8 mouse cellular contexts compared by ENCODE assay signal in genomic region chr5:146794853-146795252, GRCm38 (mm10). TPM values are rescaled to one million over a fixed set of nuclear protein-coding genes. Genes with fewer than 3 reads are reported as not detected.
DNase-seq lines count a peak whose midpoint lies in the region; ATAC-seq and TF ChIP-seq lines count a peak whose summit lies in the region.

Gene Usp12 (minus strand): TSS chr5:146795006.

- no peaks in the 10 kb centered on the region for H3K36me3 ChIP-seq in embryonic facial prominence, embryonic 13.5 days
- no peaks in the 10 kb centered on the region for H3K36me3 ChIP-seq in heart, adult 2 months (ENCODE audit: control insufficient read depth, insufficient read depth, low read length)
- H3K36me3 ChIP-seq in limb, embryonic 13.5 days, result no peaks in the 10 kb centered on the region
- H3K36me3 ChIP-seq in midbrain, embryonic 16.5 days (ENCODE audit: control insufficient read depth, insufficient read depth, low read length), result no peaks in the 10 kb centered on the region

- peak within 1 kb of the TSS; percentile 97 for H3K4me3 ChIP-seq in embryonic facial prominence, embryonic 13.5 days
- peak within 1 kb of the TSS; percentile 66 for H3K4me3 ChIP-seq in heart, adult 2 months
- peak within 1 kb of the TSS; percentile 94 for H3K4me3 ChIP-seq in limb, embryonic 13.5 days
- peak within 1 kb of the TSS; percentile 99 for H3K4me3 ChIP-seq in midbrain, embryonic 16.5 days (ENCODE audit: low read depth, low read length)

- peaks cover 6% of the 10 kb centered on the region for H3K79me2 ChIP-seq in heart, adult 2 months (replicated peaks; ENCODE audit: control insufficient read depth, insufficient read depth, low read length)

- peak; percentile 96 for DNase-seq in 3134 (ENCODE audit: extremely low read depth, insufficient read length, low spot score)
- DNase-seq in adrenal gland, postnatal 36 days, result peak; percentile 99
- peak; percentile 99 to 100 for DNase-seq in heart, adult 2 months
- DNase-seq in kidney, adult 8-10 months, result peak; percentile 96 to 98
- peak; percentile 98 for DNase-seq in spleen, postnatal 10 days (ENCODE audit: low spot score in 2 of 2)

- H3K27ac ChIP-seq in embryonic facial prominence, embryonic 13.5 days, result peak within 1 kb of the TSS; percentile 90
- H3K27ac ChIP-seq in heart, adult 2 months, result peak within 1 kb of the TSS; percentile 82
- H3K27ac ChIP-seq in limb, embryonic 13.5 days, result peak within 1 kb of the TSS; percentile 88
- H3K27ac ChIP-seq in midbrain, embryonic 16.5 days (ENCODE audit: low read length), result peak within 1 kb of the TSS; percentile 86

- intact Hi-C loops in heart, adult 2 months (cut with DNase I), result loop anchor here (2.0 to 5.0 kb wide), 3 partner anchors 24 to 63 kb away; partner anchors contain the start of gene Rpl21

- 2% methylated on average over 19 of the region's 51 CpGs for WGBS in embryonic facial prominence, embryonic 13.5 days
- under 1% methylated on average over 36 of the region's 51 CpGs for WGBS in heart, adult 2 months
- WGBS in limb, embryonic 13.5 days, result under 1% methylated on average over 32 of the region's 51 CpGs
- WGBS in midbrain, embryonic 16.5 days, result under 1% methylated on average over 39 of the region's 51 CpGs

- TF ChIP-seq CTCF in heart, adult 2 months (IDR thresholded peaks at IDR 0.05), result no peak

- ATAC-seq in embryonic facial prominence, embryonic 13.5 days (ENCODE audit: insufficient number of reproducible peaks, insufficient read depth, low FRiP score, low TSS enrichment, low read depth), result peak; percentile 95
- ATAC-seq in limb, embryonic 13.5 days (ENCODE audit: low FRiP score, low read depth), result peak; percentile 95
- ATAC-seq in midbrain, embryonic 16.5 days, result peak; percentile 95

- no peaks in the 10 kb centered on the region for H3K9me3 ChIP-seq in embryonic facial prominence, embryonic 13.5 days
- no peaks in the 10 kb centered on the region for H3K9me3 ChIP-seq in limb, embryonic 13.5 days
- H3K9me3 ChIP-seq in midbrain, embryonic 16.5 days (replicated peaks; ENCODE audit: control insufficient read depth, low read length, poor library complexity, severe bottlenecking), result no peaks in the 10 kb centered on the region

- peak within 1 kb of the TSS; percentile 95 for H3K9ac ChIP-seq in embryonic facial prominence, embryonic 13.5 days
- H3K9ac ChIP-seq in heart, adult 2 months (ENCODE audit: low read depth, low read length), result peak within 1 kb of the TSS; percentile 86
- peak within 1 kb of the TSS; percentile 95 for H3K9ac ChIP-seq in limb, embryonic 13.5 days
- H3K9ac ChIP-seq in midbrain, embryonic 16.5 days (ENCODE audit: low read depth, low read length), result peak within 1 kb of the TSS; percentile 95

- no peaks in the 10 kb centered on the region for H3K27me3 ChIP-seq in embryonic facial prominence, embryonic 13.5 days
- H3K27me3 ChIP-seq in heart, adult 2 months (ENCODE audit: control insufficient read depth, insufficient read depth, low read length), result no peaks in the 10 kb centered on the region
- no peaks in the 10 kb centered on the region for H3K27me3 ChIP-seq in limb, embryonic 13.5 days
- no peaks in the 10 kb centered on the region for H3K27me3 ChIP-seq in midbrain, embryonic 16.5 days (ENCODE audit: control insufficient read depth, insufficient read depth, low read depth, low read length)

- TF ChIP-seq EP300 in heart, adult 2 months (IDR thresholded peaks at IDR 0.05; ENCODE audit: insufficient read depth, low read depth, low read length), result peak; percentile 52; the same call in 1 of the 2 replicates

- no peak for TF ChIP-seq POLR2A in heart, adult 2 months (IDR thresholded peaks at IDR 0.05; ENCODE audit: insufficient read depth, low read depth, low read length)

- peak within 1 kb of the TSS; percentile 66 for H3K4me2 ChIP-seq in embryonic facial prominence, embryonic 13.5 days
- H3K4me2 ChIP-seq in limb, embryonic 13.5 days (replicated peaks), result peak within 1 kb of the TSS; percentile 78
- peak within 1 kb of the TSS; percentile 90 for H3K4me2 ChIP-seq in midbrain, embryonic 16.5 days (ENCODE audit: low read length)

- H3K4me1 ChIP-seq in embryonic facial prominence, embryonic 13.5 days, result peaks cover 25% of the 10 kb centered on the region
- H3K4me1 ChIP-seq in heart, adult 2 months (ENCODE audit: control insufficient read depth, insufficient read depth, low read length), result peaks cover 11% of the 10 kb centered on the region
- H3K4me1 ChIP-seq in limb, embryonic 13.5 days, result peaks cover 37% of the 10 kb centered on the region
- H3K4me1 ChIP-seq in midbrain, embryonic 16.5 days (ENCODE audit: control insufficient read depth, insufficient read depth, low read length), result peaks cover 27% of the 10 kb centered on the region

RNA-seq across cellular contexts. Expression of gene Usp12, which starts in this region (rescaled TPM):
- total RNA-seq in adrenal gland, postnatal 36 days (2021), result 10 to 100 TPM; 30.2 to 36.3 TPM
- polyA plus RNA-seq in embryonic facial prominence, embryonic 13.5 days (2015; fragmentation: Nextera tagmentation; extraction: Ambion mirVana), result 13.0 and 15.9 TPM in 2 replicates
- 10 to 100 TPM; 16.8 to 17.2 TPM for total RNA-seq in heart, adult 2 months (2021)
- 6.0 and 12.4 TPM in 2 replicates for polyA plus RNA-seq in heart, adult 2 months (2012; rRNA removed)
- polyA plus RNA-seq in limb, embryonic 13.5 days (2015; fragmentation: Nextera tagmentation; extraction: Ambion mirVana), result 14.4 and 15.8 TPM in 2 replicates
- 14.5 and 16.6 TPM in 2 replicates for polyA plus RNA-seq in midbrain, embryonic 16.5 days (2015; fragmentation: Nextera tagmentation; extraction: Ambion mirVana)

Comparison
In these comparisons a context has a peak if more than half of its experiments do, and no peak if none do; other contexts are left out.
1. Peak in every context shown above with its lines: DNase-seq, ATAC-seq, H3K4me3 ChIP-seq and H3K27ac ChIP-seq.